Mouse (Mus musculus) forebrain, embryonic 14.5 days (tissue): Measurements from ENCODE around the gene Cmas. TPM values are rescaled to one million over a fixed set of nuclear protein-coding genes. Genes with fewer than 3 reads are reported as not detected.
A peak's percentile ranks its signal among the peaks of the same experiment; 100 is the strongest.

Experiments
- ATAC-seq: fragments of 200-750 bp; cut with Nextera tagmentation; 2 replicates; pipeline ENCODE4 v1.8.0; 2017; ENCODE audit warnings: mild to moderate bottlenecking, moderate library complexity
- DNase-seq: peaks from one replicate; pipeline ENCODE4 v3.0.0-alpha.2; 2015; ENCODE audit warnings: low spot score
- H3K27ac ChIP-seq: fragments of 300-500 bp; sonication (generic); 2 replicates; pipeline ENCODE4 v1.5.1; 2014; ENCODE audit warnings: low read depth, mild to moderate bottlenecking, control low read depth, low read length, moderate library complexity
- H3K27me3 ChIP-seq: fragments of 300-500 bp; sonication (generic); replicated peaks from 2 replicates; pipeline ENCODE4 v1.6.1; 2014; ENCODE audit warnings: low read length, control low read depth, mixed read lengths; ENCODE audit not compliant: control insufficient read depth, insufficient read depth
- H3K36me3 ChIP-seq: fragments of 300-500 bp; sonication (generic); 2 replicates; pipeline ENCODE4 v1.6.1; 2014; ENCODE audit warnings: low read length, control low read depth; ENCODE audit not compliant: control insufficient read depth, insufficient read depth
- H3K4me1 ChIP-seq: fragments of 300-500 bp; sonication (generic); 2 replicates; pipeline ENCODE4 v1.6.1; 2014; ENCODE audit warnings: antibody characterized with exemption, low read length, control low read depth; ENCODE audit not compliant: control insufficient read depth, insufficient read depth
- H3K4me2 ChIP-seq: fragments of 300-500 bp; sonication (generic); 2 replicates; pipeline ENCODE4 v1.6.1; 2014; ENCODE audit warnings: mild to moderate bottlenecking, control low read depth, low read length
- H3K4me3 ChIP-seq: fragments of 300-500 bp; sonication (generic); 2 replicates; pipeline ENCODE4 v1.5.1; 2014; ENCODE audit warnings: low read depth, low read length, control low read depth
- H3K9ac ChIP-seq: fragments of 300-500 bp; sonication (generic); 2 replicates; pipeline ENCODE4 v1.6.1; 2014; ENCODE audit warnings: mild to moderate bottlenecking, low read length, control low read depth, moderate library complexity
- H3K9me3 ChIP-seq: fragments of 300-500 bp; sonication (generic); replicated peaks from 2 replicates; pipeline ENCODE4 v1.6.1; 2016; ENCODE audit warnings: low read length, control low read depth, mixed read lengths; ENCODE audit not compliant: control insufficient read depth
- WGBS: fragments of 180-500 bp; shearing (Covaris S2); extraction: QIAGEN DNeasy Blood & Tissue Kit; methylation state at CpG from one replicate; pipeline ENCODE4 v1.1.7; 2014; 5-methylcytosine and 5-hydroxymethylcytosine counted together
- polyA plus RNA-seq: library from polyadenylated mRNA; unstranded; fragments of >200 nt; fragmentation: Nextera tagmentation; extraction: Ambion mirVana; gene quantifications from 2 replicates; pipeline ENCODE4 v1.2.1, GENCODE M21; 2014

Cmas gene
- polyA plus RNA-seq, 1 experiment from 2014 or later, result 173 TPM

DNA sequence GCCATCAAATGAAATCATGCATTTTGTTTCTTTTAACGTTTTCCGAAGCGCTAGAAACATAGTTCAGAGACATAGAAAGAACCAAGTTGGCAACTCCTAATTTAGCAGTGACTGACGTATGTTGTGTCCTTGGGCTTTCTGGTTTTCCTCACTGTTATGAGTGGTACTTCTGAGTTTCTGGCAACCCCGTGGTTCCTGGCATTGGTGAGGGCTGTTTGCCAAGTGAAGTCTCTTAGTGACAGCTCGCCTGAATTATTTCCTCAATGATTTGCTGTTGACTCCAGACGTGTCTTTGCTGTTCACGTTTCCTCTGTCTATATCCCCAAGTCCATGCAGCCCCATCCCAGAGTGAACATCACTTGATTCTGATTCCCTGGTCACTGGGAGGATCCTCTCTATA lies 34.8 kb upstream of the Cmas start:
- no peaks in the 10 kb centered on the region for H3K9me3 ChIP-seq
- 86% methylated on average over 8 of the region's 8 CpGs for WGBS

DNA sequence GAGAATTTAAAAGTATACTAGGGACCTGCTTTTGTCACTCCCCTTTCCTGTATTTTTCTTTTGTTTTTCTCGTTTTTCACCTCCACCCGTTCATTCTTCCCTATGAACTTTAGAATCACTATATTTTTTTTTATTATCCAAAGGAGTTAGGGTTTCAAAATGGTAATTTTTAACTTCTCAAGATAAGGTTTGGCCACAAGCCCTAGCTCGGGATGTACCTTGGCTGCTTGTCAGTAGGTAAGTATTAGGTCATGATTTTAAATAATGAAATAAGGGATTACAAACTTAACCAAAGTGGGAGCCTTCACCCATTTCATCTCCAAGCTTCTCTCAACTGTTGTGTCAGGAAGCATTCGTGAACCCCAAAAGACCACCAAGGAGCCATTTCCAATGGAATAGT lies 30.5 kb upstream of the Cmas start:
- no peak for ATAC-seq
- H3K4me2 ChIP-seq, result no peak overlapping the region
- H3K9me3 ChIP-seq, result no peaks in the 10 kb centered on the region
- no peaks in the 10 kb centered on the region for H3K36me3 ChIP-seq
- no peak overlapping the region for H3K9ac ChIP-seq
- no peak for DNase-seq
- no peaks in the 10 kb centered on the region for H3K4me1 ChIP-seq
- WGBS, result 89% methylated on average over 4 of the region's 4 CpGs
- no peak overlapping the region for H3K27ac ChIP-seq
- H3K27me3 ChIP-seq, result no peaks in the 10 kb centered on the region
- H3K4me3 ChIP-seq, result no peak overlapping the region

More for the DNA sequence above, 34.8 kb upstream of the Cmas start:
- H3K27me3 ChIP-seq, result no peaks in the 10 kb centered on the region
- no peak overlapping the region for H3K4me3 ChIP-seq
- H3K9ac ChIP-seq, result no peak overlapping the region
- no peak overlapping the region for H3K27ac ChIP-seq
- no peak for ATAC-seq
- H3K4me2 ChIP-seq, result no peak overlapping the region
- H3K36me3 ChIP-seq, result no peaks in the 10 kb centered on the region
- no peaks in the 10 kb centered on the region for H3K4me1 ChIP-seq
- no peak for DNase-seq

DNA sequence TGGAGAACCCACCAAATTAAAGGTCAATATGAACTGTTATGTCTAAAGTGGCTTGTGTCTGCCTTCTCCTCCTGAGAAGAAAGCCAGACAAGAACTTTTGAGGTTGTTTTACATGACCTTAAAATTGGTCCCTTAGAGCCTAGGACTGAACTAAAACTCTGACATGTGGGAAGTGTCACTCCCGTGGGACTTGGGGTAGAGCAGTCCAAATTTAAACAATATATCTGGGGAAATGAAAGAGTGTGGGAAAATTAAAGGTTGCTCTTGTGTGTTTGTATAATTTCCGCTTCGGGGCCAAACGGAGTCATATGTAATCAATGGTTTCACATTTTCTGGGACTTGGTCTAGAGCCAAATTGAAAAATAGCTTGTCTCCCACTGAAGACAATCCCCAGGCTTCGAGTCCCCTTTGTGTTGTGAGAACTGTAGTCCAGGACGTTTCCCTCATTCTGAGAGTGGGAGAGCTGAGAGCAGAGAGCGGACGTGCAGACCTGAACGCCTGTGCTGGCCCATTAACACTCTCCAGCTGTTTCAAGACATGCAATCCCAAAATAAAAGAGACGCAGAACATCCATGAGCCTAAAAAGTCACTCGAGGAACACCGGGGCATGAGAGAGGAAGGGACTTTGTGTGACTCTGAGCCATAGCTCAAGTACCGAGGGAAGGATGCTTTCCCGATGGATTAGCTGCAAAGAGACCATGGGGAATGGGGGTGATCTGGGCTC lies 23.8 kb upstream of the Cmas start:
- H3K4me3 ChIP-seq, result no peak overlapping the region
- H3K9me3 ChIP-seq, result no peaks in the 10 kb centered on the region
- no peak overlapping the region for H3K9ac ChIP-seq
- no peaks in the 10 kb centered on the region for H3K36me3 ChIP-seq
- no peak overlapping the region for H3K4me2 ChIP-seq
- 74% methylated on average over 14 of the region's 14 CpGs for WGBS
- no peaks in the 10 kb centered on the region for H3K4me1 ChIP-seq
- H3K27me3 ChIP-seq, result no peaks in the 10 kb centered on the region
- no peak for DNase-seq
- H3K27ac ChIP-seq, result no peak overlapping the region
- ATAC-seq, result no peak

DNA sequence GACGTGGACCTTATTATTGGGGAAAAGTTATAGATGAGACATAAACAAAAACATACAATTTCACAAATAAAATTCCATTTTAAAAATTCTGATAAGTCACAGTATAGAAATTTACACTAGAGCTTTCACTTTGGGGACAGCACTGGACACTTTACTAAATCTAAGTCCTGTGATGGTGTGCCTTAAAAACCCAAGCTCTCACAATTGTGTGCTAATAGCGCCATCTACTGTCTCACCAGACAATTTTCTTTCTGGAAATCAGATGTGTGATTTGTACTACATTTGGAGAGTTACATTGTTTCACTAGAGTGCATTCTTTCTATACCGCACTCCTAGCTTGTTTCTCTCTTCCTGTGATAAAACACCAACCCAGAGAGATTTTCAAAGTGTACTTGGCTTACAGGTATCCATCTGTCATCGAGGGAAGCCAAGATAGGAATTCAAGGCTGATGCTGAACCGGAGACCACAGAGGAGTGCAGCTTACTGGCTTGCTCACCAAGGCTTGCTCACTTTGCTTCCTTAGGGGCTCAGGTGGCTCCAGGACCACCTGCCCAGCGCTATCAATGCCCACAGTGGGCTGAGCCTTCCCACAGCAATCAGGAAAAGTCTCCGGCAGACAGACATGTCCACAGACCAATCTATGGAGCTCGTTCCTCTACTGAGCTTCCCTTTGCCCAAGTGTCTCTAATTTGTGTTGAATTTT lies 21.0 kb upstream of the Cmas start:
- Histone ChIP-seq H3K27ac (no peak overlapping the region), H3K4me3 (no peak overlapping the region), H3K27me3 (no peaks in the 10 kb centered on the region), H3K4me1 (no peaks in the 10 kb centered on the region), H3K9ac (no peak overlapping the region), H3K36me3 (no peaks in the 10 kb centered on the region), H3K4me2 (no peak overlapping the region), H3K9me3 (no peaks in the 10 kb centered on the region)
- peak; percentile 85 for DNase-seq
- WGBS, result 47% methylated on average over 8 of the region's 8 CpGs
- ATAC-seq, result peak; percentile 65; the same call in 1 of the 2 replicates

DNA sequence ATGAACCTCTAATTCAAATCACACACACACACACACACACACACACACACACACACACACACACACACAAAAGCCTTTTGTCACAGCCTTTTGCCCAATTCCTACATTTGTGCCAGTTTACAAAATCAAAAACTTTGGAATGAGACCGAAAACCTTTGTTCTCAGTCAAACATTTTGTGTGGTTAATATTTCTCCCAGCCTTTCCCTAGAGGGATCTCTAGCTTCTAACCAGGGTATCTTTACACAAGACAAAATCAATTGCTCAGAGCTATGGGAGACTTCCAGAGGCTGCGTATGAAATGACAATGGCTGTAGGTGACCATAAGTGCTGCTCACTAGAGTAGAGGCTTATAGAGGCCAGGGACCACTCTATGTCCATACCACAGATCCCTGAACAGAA lies 18.3 kb upstream of the Cmas start:
- no peaks in the 10 kb centered on the region for H3K27me3 ChIP-seq
- DNase-seq (no peak), ATAC-seq (no peak)
- no peak overlapping the region for H3K4me3 ChIP-seq
- H3K36me3 ChIP-seq, result no peaks in the 10 kb centered on the region
- H3K9me3 ChIP-seq, result no peaks in the 10 kb centered on the region
- 93% methylated on average over 2 of the region's 2 CpGs for WGBS
- H3K27ac ChIP-seq, result no peak overlapping the region
- no peaks in the 10 kb centered on the region for H3K4me1 ChIP-seq
- no peak overlapping the region for H3K4me2 ChIP-seq
- H3K9ac ChIP-seq, result no peak overlapping the region

DNA sequence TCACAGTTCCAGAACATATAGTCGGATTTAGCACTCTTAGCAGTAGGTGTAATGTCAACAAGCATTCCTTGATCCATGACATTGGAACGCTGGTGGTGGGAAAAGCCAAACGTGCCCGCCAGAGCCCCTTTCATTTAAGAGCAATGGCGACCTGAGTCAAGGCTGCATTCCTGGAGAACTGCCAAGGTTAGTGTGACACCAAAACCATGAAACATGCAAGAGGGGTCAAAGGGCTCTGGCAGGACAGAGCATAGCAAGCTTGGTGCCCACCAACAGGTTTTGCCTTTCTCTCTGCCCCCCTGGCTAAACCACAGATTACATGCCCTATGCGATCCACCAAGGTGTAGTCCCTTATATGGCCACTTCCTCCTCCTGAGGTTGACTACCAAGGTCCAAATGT lies 17.8 kb upstream of the Cmas start:
- no peaks in the 10 kb centered on the region for H3K9me3 ChIP-seq
- H3K4me3 ChIP-seq, result no peak overlapping the region
- H3K9ac ChIP-seq, result no peak overlapping the region
- no peak for DNase-seq
- H3K4me1 ChIP-seq, result no peaks in the 10 kb centered on the region
- H3K27ac ChIP-seq, result no peak overlapping the region
- no peaks in the 10 kb centered on the region for H3K36me3 ChIP-seq
- WGBS, result 83% methylated on average over 6 of the region's 6 CpGs
- H3K4me2 ChIP-seq, result no peak overlapping the region
- no peaks in the 10 kb centered on the region for H3K27me3 ChIP-seq
- no peak for ATAC-seq

DNA sequence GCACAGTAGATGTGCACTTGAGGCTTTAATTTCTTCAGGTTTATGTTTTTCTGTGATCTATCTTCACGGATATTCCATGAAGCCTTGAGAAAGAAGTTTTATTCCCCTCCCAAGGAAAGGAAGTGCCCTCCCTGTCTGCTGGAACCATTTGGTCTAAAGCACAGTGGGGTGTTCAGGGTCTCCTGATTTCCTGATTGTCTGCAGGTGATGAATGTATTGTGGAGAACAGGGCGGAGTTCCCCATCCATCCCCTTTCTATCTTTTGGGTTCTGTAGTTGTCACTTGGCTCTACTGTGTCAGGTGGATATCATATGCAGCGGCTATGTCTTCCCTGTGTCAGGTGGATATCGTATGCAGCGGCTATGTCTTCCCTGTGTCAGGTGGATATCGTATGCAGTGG lies 14.7 kb upstream of the Cmas start:
- H3K4me3 ChIP-seq, result no peak overlapping the region
- WGBS, result 93% methylated on average over 6 of the region's 6 CpGs
- H3K36me3 ChIP-seq, result no peaks in the 10 kb centered on the region
- no peak for DNase-seq
- ATAC-seq, result no peak
- H3K9me3 ChIP-seq, result no peaks in the 10 kb centered on the region
- H3K27ac ChIP-seq, result no peak overlapping the region
- no peaks in the 10 kb centered on the region for H3K4me1 ChIP-seq
- H3K4me2 ChIP-seq, result no peak overlapping the region
- no peaks in the 10 kb centered on the region for H3K27me3 ChIP-seq
- H3K9ac ChIP-seq, result no peak overlapping the region

DNA sequence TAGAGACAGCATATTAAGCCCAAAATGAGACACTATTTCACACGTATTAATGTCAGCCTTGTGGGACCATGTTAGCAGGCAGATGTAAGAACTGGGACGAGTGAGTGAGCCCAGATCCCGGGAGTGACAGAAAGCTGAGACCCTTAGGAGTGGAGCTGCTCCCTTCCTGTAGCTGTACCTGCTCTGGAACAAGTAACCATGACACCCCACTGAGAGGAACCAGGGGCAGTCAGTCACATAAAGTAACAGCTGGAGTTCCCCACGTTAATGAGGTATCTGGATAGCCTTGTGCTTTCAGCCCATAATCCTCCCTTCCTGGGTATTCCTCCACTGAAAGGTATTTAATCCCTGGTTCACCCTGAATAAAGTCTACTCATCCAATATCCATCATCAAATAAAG lies 13.3 kb upstream of the Cmas start:
- 42% methylated on average over 4 of the region's 4 CpGs for WGBS
- Histone ChIP-seq H3K9ac (no peak overlapping the region), H3K9me3 (no peaks in the 10 kb centered on the region), H3K36me3 (no peaks in the 10 kb centered on the region), H3K4me3 (no peak overlapping the region), H3K27me3 (no peaks in the 10 kb centered on the region), H3K4me1 (no peaks in the 10 kb centered on the region), H3K4me2 (no peak overlapping the region), H3K27ac (no peak overlapping the region)
- DNase-seq (no peak), ATAC-seq (no peak)

DNA sequence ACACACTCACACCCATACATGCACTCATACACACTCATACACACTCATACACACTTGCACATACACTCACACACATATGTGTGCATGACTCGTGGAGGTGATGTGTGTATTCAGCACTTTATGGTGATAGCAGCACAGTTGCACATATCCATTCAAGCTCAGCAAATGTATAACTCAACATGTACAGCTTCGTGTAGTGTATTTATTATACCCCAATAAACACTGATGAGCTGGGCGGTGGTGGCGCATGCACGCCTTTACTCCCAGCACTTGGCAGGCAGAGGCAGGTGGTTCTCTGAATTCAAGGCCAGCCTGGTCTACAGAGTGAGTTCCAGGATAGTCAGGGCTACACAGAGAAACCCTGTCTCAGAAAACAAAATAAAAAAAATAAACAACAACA lies 11.0 kb upstream of the Cmas start:
- WGBS, result 92% methylated on average over 5 of the region's 5 CpGs
- no peak overlapping the region for H3K4me3 ChIP-seq

More for the DNA sequence above, 11.0 kb upstream of the Cmas start:
- no peak overlapping the region for H3K27ac ChIP-seq
- ATAC-seq (no peak), DNase-seq (no peak)
- no peaks in the 10 kb centered on the region for H3K27me3 ChIP-seq
- no peaks in the 10 kb centered on the region for H3K36me3 ChIP-seq
- no peak overlapping the region for H3K9ac ChIP-seq
- no peaks in the 10 kb centered on the region for H3K9me3 ChIP-seq
- no peaks in the 10 kb centered on the region for H3K4me1 ChIP-seq
- H3K4me2 ChIP-seq, result no peak overlapping the region
